Mouse (Mus musculus): ENCODE data around the gene Zpbp2.

Gene Zpbp2

DNA sequence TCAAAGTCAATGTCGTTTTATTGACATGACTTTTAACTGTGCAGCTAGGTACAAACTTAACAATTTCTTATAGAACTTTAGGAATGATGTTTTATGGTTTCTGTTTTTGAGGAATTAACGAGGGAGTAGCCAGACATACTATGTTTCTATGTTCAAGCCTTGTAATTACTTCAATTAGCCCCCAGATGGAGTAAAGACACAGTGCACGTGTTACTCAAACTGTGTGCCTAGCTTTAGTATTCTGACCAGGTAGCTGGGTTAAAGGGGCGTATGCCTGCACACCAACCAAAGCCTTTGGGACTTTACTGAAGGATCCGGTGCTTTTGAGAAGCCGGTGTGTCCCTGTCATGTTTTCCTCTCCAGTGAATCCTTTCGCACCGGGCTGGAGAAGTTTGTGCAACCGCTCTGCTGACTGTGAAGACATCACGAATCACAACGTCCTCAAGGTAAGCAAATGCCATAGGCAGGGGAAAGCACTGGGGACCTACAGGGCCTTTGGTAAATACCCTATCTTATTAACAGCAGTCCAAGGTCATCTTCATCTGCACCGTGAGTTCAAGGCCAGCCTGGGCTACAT is 4.3 kb downstream of the Zpbp2 start:
- no peak for DNase-seq (ENCODE audit: low spot score in 2 of 2)

DNA sequence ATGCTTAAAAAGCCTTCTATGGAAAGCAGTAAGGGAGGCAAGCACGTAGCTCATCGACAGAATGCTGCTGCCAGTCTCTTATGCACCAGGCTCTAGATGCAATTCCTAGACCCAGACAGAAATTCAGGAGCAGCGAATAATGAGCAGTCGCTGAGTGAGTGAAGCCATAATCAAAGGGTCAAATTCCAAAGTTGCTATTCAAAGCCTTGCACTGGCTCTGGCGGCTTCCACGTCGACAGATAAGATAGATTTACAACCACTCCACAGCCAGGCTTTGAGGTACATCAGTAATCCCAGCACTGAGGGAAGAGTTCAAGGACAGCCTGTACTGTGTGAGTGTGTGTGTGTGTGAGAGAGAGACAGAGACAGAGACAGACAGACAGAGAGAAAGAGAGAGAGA is 10.0 kb downstream of the Zpbp2 start:
- DNase-seq (ENCODE audit: low spot score in 2 of 2), result no peak

DNA sequence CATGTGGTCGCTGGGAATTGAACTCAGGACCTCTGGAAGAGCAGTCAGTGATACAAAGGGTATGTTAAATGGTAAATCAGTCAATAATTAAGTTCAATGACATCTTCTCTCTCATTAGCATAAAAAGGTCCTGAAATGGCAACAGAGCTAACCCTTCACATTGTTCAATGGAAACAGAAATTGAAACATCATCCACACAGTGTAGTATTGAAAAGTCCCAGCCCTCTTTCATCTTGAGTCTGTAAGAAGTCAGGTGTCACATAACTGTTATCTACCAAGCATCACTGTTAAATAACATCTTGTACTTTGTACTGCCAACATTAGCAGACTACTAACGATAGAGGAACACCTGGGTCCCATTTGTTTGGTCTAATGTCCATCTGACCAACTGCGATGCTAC is 12.1 kb downstream of the Zpbp2 start:
- no peak for DNase-seq (ENCODE audit: low spot score in 2 of 2)

GRCm38 (mm10) chr11:98563921-98564414 is 13.1 kb downstream of the Zpbp2 start:
- no peak for DNase-seq (ENCODE audit: low spot score in 2 of 2)

GRCm38 (mm10) chr11:98568326-98568725 is 17.4 kb downstream of the Zpbp2 start:
- DNase-seq (ENCODE audit: low spot score in 2 of 2), result no peak

GRCm38 (mm10) chr11:98569461-98569860 is 18.6 kb downstream of the Zpbp2 start:
- no peak for DNase-seq (ENCODE audit: low spot score in 2 of 2)

GRCm38 (mm10) chr11:98577776-98578175 is 26.9 kb downstream of the Zpbp2 start:
- DNase-seq (ENCODE audit: low spot score in 2 of 2), result no peak

GRCm38 (mm10) chr11:98580301-98581121 is 29.6 kb downstream of the Zpbp2 start:
- no peak for DNase-seq (ENCODE audit: low spot score in 2 of 2)

GRCm38 (mm10) chr11:98581286-98582029 is 30.6 kb downstream of the Zpbp2 start:
- no peak for DNase-seq (ENCODE audit: low spot score in 2 of 2)

DNA sequence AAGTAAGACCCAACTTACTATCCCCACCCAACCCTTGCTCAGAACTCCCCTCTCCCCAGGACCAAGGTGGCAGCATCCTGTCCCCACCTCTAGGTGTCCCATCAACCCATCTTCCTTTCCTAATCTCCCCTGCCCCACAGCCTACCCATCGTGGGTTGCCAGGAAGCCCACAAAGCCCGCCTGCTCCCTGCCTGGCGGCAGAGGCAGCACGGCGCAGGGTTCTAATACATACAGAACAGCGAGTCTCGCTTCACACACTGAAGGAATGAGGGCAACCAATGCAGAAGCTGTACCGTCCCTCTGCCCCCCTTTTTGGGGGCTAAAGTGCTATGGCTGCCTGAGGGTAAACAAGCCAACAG is 31.1 kb downstream of the Zpbp2 start:
- DNase-seq (ENCODE audit: low spot score in 2 of 2), result no peak

GRCm38 (mm10) chr11:98582551-98583264 is 31.8 kb downstream of the Zpbp2 start:
- DNase-seq (ENCODE audit: low spot score in 2 of 2), result no peak

DNA sequence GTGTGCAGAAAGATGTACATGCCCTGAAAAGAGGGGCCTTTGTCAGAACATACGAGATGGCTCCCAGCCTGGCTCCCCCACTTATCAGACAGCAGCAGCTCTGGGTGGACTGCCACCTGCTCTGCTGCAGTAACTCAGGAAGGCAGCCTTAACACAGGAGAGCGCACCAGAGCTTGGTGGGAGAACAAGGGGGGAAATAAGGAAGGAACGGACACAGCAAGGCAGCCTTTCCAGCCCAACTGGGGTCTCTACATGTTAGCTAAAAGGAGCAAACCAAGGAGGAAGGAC is 32.3 kb downstream of the Zpbp2 start:
- no peak for DNase-seq (ENCODE audit: low spot score in 2 of 2)

GRCm38 (mm10) chr11:98583571-98583970 is 32.7 kb downstream of the Zpbp2 start:
- no peak for DNase-seq (ENCODE audit: low spot score in 2 of 2)

- no peak for DNase-seq (ENCODE audit: low spot score in 2 of 2)
Observed at GRCm38 (mm10) chr11:98584146-98584545, 33.2 kb downstream of the Zpbp2 start.

GRCm38 (mm10) chr11:98584629-98585177 is 33.8 kb downstream of the Zpbp2 start:
- DNase-seq (ENCODE audit: low spot score in 2 of 2), result no peak

- no peak for DNase-seq (ENCODE audit: low spot score in 2 of 2)
Observed at GRCm38 (mm10) chr11:98586087-98586891, 35.4 kb downstream of the Zpbp2 start.

GRCm38 (mm10) chr11:98586892-98587563 is 36.1 kb downstream of the Zpbp2 start, which contains the start of gene Ormdl3:
Ormdl3 (minus strand) TSS chr11:98587368.
- peak; percentile 95 to 99 for DNase-seq (ENCODE audit: low spot score in 2 of 2)

- DNase-seq (ENCODE audit: low spot score in 2 of 2), result peak; percentile 36 to 45
Observed at GRCm38 (mm10) chr11:98587684-98588546, 37.0 kb downstream of the Zpbp2 start.

DNA sequence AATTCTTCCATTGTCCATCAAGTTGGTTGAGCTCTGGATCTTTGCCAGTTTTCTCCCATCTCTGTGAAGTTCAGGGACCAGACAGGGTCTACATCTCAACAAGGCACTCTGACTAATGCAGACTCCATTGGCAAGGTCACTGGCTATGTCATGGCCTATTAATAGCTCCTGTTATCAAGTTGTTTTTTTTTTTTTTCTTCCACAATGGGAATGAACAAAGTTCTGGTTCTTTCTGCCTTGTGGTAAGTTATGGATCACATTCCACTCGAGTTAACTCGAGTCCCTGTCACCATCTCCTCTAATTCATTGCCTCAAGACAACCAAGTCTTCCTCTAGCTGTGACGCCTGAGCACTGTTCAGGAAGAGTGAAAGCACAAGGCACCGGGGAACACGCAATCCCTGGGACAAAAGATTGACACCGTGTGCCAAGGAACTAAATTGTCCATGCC is 38.0 kb downstream of the Zpbp2 start:
- no peak for DNase-seq (ENCODE audit: low spot score in 2 of 2)

Measured in frontal cortex, postnatal 10 days (tissue).